Mouse (Mus musculus) small intestine, adult 2 months (tissue): ENCODE measurements around the gene Gm8271. TPM values are rescaled to one million over a fixed set of nuclear protein-coding genes. Genes with fewer than 3 reads are reported as not detected.
"Not testable (repeated sequence)": the region's sequence is repeated elsewhere in the genome, so short reads cannot be mapped to it uniquely, and the experiment has no call there.

Experiments used
- H3K27ac ChIP-seq: fragments of 200-500 bp; 2 replicates; pipeline ENCODE4 v1.5.1; 2012; ENCODE audit warnings: low read depth, low read length, control low read depth, inconsistent platforms; ENCODE audit not compliant: insufficient read depth
- H3K27me3 ChIP-seq: fragments of 200-500 bp; 2 replicates; pipeline ENCODE4 v1.6.1; 2012; ENCODE audit warnings: mild to moderate bottlenecking, moderate library complexity, low read length, inconsistent platforms; ENCODE audit not compliant: control insufficient read depth, insufficient read depth
- H3K36me3 ChIP-seq: fragments of 200-500 bp; 2 replicates; pipeline ENCODE4 v1.6.1; 2012; ENCODE audit warnings: mild to moderate bottlenecking, low read length, control low read depth, inconsistent platforms; ENCODE audit not compliant: control insufficient read depth, insufficient read depth
- H3K4me1 ChIP-seq: fragments of 200-500 bp; 2 replicates; pipeline ENCODE4 v1.6.1; 2012; ENCODE audit warnings: low read length, inconsistent platforms, mixed read lengths; ENCODE audit not compliant: control insufficient read depth, insufficient read depth, insufficient read length
- H3K4me3 ChIP-seq: fragments of 200-500 bp; 2 replicates; pipeline ENCODE4 v1.5.1; 2012; ENCODE audit warnings: low read depth, mild to moderate bottlenecking, control low read depth, inconsistent platforms, low read length, moderate library complexity
- WGBS: fragments of 180-500 bp; shearing (Covaris S2); methylation state at CpG from one replicate; pipeline ENCODE4 v1.1.7; 2018; 5-methylcytosine and 5-hydroxymethylcytosine counted together
- polyA plus RNA-seq: library from polyadenylated mRNA; depleted of rRNA; stranded (reverse); fragments of >200 nt; gene quantifications from 2 replicates; pipeline ENCODE4 v1.2.3, GENCODE M21; 2012; rRNA removed

Gm8271 gene
- polyA plus RNA-seq, result not detected in 2 replicates

DNA sequence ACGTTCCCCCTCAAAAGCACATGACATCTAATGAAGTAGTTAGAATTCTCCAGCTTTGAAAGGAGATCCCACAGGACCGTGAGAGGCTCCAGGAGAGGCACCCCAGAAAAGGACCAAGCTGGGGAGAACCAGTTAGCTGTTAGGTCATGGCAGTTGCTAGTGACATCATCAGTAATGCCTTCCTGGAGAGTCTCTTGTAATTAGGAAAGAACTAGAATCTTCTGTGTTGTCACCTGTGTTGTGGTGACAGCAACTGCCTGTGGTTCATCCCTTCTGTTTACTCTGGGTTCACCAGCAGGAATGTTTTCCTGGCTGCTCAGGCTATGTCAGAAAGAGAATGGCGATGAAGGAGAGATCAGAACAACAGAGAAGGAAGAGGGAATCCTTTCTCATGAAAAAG is at the start of gene Gm8271:
Gene Gm8271 (plus strand): TSS at position 301 of the 400 bp plus-strand sequence.
- not testable (repeated sequence) for H3K4me3 ChIP-seq, H3K4me1 ChIP-seq
- no CpG with 5 or more reads among the region's 3 CpGs for WGBS

DNA sequence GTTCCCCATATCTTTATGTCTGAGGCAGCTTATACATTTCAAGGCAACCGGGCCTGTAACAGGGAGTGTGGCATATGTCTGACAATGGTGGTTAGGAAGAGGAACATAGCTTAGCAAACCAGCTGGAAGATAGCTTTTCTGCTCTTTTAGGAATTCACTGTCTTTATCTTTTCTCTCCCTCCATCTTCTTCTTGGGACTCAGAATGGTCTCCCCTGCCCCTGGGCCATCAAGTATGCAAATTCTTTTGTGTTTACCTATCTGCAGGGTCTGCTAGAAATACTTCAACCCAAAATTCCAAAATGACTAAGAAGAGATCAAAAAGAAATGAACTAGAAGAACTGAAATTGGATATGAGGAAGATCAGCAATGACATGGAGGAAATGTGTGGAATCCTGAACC is 21.4 kb upstream of the Gm8271 start, which contains the start of gene Gm3317:
Gene Gm3317 (plus strand): TSS at position 301 of the 400 bp plus-strand sequence.
- no CpG with 5 or more reads among the region's 1 CpGs for WGBS
- not testable (repeated sequence) for H3K4me1 ChIP-seq, H3K4me3 ChIP-seq, H3K27me3 ChIP-seq, H3K27ac ChIP-seq, H3K36me3 ChIP-seq

More for the DNA sequence above, at the start of gene Gm8271:
- not testable (repeated sequence) for H3K27me3 ChIP-seq, H3K36me3 ChIP-seq, H3K27ac ChIP-seq

Other genes starting within 250 kb of the Gm8271 start
- not detected in 2 replicates for gene Gm8297, start 201.9 kb upstream of the Gm8271 start, polyA plus RNA-seq
- not detected in 2 replicates for gene Gm3298, start 169.9 kb upstream of the Gm8271 start, polyA plus RNA-seq
- gene 4930555G01Rik, start 135.2 kb upstream of the Gm8271 start, polyA plus RNA-seq, result not detected in 2 replicates
- gene Gm8281, start 114.8 kb upstream of the Gm8271 start, polyA plus RNA-seq, result not detected in 2 replicates
- gene Gm8279, start 54.3 kb upstream of the Gm8271 start, polyA plus RNA-seq, result not detected in 2 replicates
- not detected in 2 replicates for gene Gm3317, start 21.3 kb upstream of the Gm8271 start, polyA plus RNA-seq
- gene Gm3526, start 74.8 kb downstream of the Gm8271 start, polyA plus RNA-seq, result not detected in 2 replicates
- gene Gm3542, start 149.1 kb downstream of the Gm8271 start, polyA plus RNA-seq, result not detected in 2 replicates
- gene Gm3500, start 203.3 kb downstream of the Gm8271 start, polyA plus RNA-seq, result not detected in 2 replicates